Mouse (Mus musculus): ENCODE results near the gene Rin3. TPM values are rescaled to one million over a fixed set of nuclear protein-coding genes. Genes with fewer than 3 reads are reported as not detected.
A peak's percentile ranks its signal among the peaks of the same experiment; 100 is the strongest.

The Rin3 gene
- polyA plus RNA-seq, 1 experiment, result 1.4 TPM

GRCm38 (mm10) chr12:102395537-102395936 is 112.7 kb downstream of the Rin3 start:
- H3K4me1 ChIP-seq (ENCODE audit: control insufficient read depth, insufficient read depth, low read length), result 0 out of 2 replicates have a peak, but pooled peaks cover 2% of the 10 kb centered on the region
- TF ChIP-seq CTCF (IDR thresholded peaks at IDR 0.05; ENCODE audit: extremely low read depth, insufficient read depth, low read length) (no peak), POLR2A (IDR thresholded peaks at IDR 0.05; ENCODE audit: extremely low read depth, insufficient read depth, low read length) (no peak)
- H3K27ac ChIP-seq (ENCODE audit: insufficient read depth, low read length), result no peak overlapping the region
- no peak overlapping the region for H3K4me3 ChIP-seq (ENCODE audit: insufficient read depth, low read length)

- H3K27ac ChIP-seq (ENCODE audit: insufficient read depth, low read length), result no peak overlapping the region
- H3K4me3 ChIP-seq (ENCODE audit: insufficient read depth, low read length), result no peak overlapping the region
- 0 out of 2 replicates have a peak, but pooled peaks cover 2% of the 10 kb centered on the region for H3K4me1 ChIP-seq (ENCODE audit: control insufficient read depth, insufficient read depth, low read length)
- no peak for TF ChIP-seq CTCF (IDR thresholded peaks at IDR 0.05; ENCODE audit: extremely low read depth, insufficient read depth, low read length)
- TF ChIP-seq POLR2A (IDR thresholded peaks at IDR 0.05; ENCODE audit: extremely low read depth, insufficient read depth, low read length), result no peak
Measured at GRCm38 (mm10) chr12:102395998-102396991, 113.4 kb downstream of the Rin3 start.

- Histone ChIP-seq H3K27ac (ENCODE audit: insufficient read depth, low read length) (no peak overlapping the region; the same call in 1 of the 2 replicates), H3K4me1 (ENCODE audit: control insufficient read depth, insufficient read depth, low read length) (0 out of 2 replicates have a peak, but pooled peaks cover 2% of the 10 kb centered on the region), H3K4me3 (ENCODE audit: insufficient read depth, low read length) (no peak overlapping the region)
- no peak for TF ChIP-seq CTCF (IDR thresholded peaks at IDR 0.05; ENCODE audit: extremely low read depth, insufficient read depth, low read length)
Measured at GRCm38 (mm10) chr12:102398588-102398987, 115.7 kb downstream of the Rin3 start.

GRCm38 (mm10) chr12:102413171-102413570 is 130.3 kb downstream of the Rin3 start:
- no peak overlapping the region for H3K27ac ChIP-seq (ENCODE audit: insufficient read depth, low read length)
- H3K4me3 ChIP-seq (ENCODE audit: insufficient read depth, low read length), result no peak overlapping the region
- no peak for TF ChIP-seq POLR2A (IDR thresholded peaks at IDR 0.05; ENCODE audit: extremely low read depth, insufficient read depth, low read length)
- TF ChIP-seq CTCF (IDR thresholded peaks at IDR 0.05; ENCODE audit: extremely low read depth, insufficient read depth, low read length), result no peak
- H3K4me1 ChIP-seq (ENCODE audit: control insufficient read depth, insufficient read depth, low read length), result peaks cover 12% of the 10 kb centered on the region

- H3K4me3 ChIP-seq (ENCODE audit: insufficient read depth, low read length), result no peak overlapping the region
- H3K4me1 ChIP-seq (ENCODE audit: control insufficient read depth, insufficient read depth, low read length), result peaks cover 15% of the 10 kb centered on the region
- no peak overlapping the region for H3K27ac ChIP-seq (ENCODE audit: insufficient read depth, low read length)
- no peak for TF ChIP-seq POLR2A (IDR thresholded peaks at IDR 0.05; ENCODE audit: extremely low read depth, insufficient read depth, low read length)
- no peak for TF ChIP-seq CTCF (IDR thresholded peaks at IDR 0.05; ENCODE audit: extremely low read depth, insufficient read depth, low read length)
Measured at GRCm38 (mm10) chr12:102414686-102415085, 131.8 kb downstream of the Rin3 start.

- H3K4me1 ChIP-seq (ENCODE audit: control insufficient read depth, insufficient read depth, low read length), result peaks cover 16% of the 10 kb centered on the region
- TF ChIP-seq CTCF (IDR thresholded peaks at IDR 0.05; ENCODE audit: extremely low read depth, insufficient read depth, low read length), result no peak
- no peak for TF ChIP-seq POLR2A (IDR thresholded peaks at IDR 0.05; ENCODE audit: extremely low read depth, insufficient read depth, low read length)
- no peak overlapping the region for H3K4me3 ChIP-seq (ENCODE audit: insufficient read depth, low read length)
- H3K27ac ChIP-seq (ENCODE audit: insufficient read depth, low read length), result peak overlapping the region; percentile 0; the same call in 1 of the 2 replicates
Measured at GRCm38 (mm10) chr12:102416391-102416837, 133.6 kb downstream of the Rin3 start.

- TF ChIP-seq POLR2A (IDR thresholded peaks at IDR 0.05; ENCODE audit: extremely low read depth, insufficient read depth, low read length) (no peak), CTCF (IDR thresholded peaks at IDR 0.05; ENCODE audit: extremely low read depth, insufficient read depth, low read length) (no peak)
Measured at GRCm38 (mm10) chr12:102416955-102417510, 134.2 kb downstream of the Rin3 start.

GRCm38 (mm10) chr12:102417701-102418100 is 134.9 kb downstream of the Rin3 start:
- Histone ChIP-seq H3K27ac (ENCODE audit: insufficient read depth, low read length) (no peak overlapping the region), H3K4me3 (ENCODE audit: insufficient read depth, low read length) (no peak overlapping the region), H3K4me1 (ENCODE audit: control insufficient read depth, insufficient read depth, low read length) (peaks cover 16% of the 10 kb centered on the region)
- TF ChIP-seq POLR2A (IDR thresholded peaks at IDR 0.05; ENCODE audit: extremely low read depth, insufficient read depth, low read length) (no peak), CTCF (IDR thresholded peaks at IDR 0.05; ENCODE audit: extremely low read depth, insufficient read depth, low read length) (no peak)

More at GRCm38 (mm10) chr12:102416955-102417510, 134.2 kb downstream of the Rin3 start:
- Histone ChIP-seq H3K27ac (ENCODE audit: insufficient read depth, low read length) (peak overlapping the region; percentile 18; the same call in 1 of the 2 replicates), H3K4me3 (ENCODE audit: insufficient read depth, low read length) (no peak overlapping the region), H3K4me1 (ENCODE audit: control insufficient read depth, insufficient read depth, low read length) (peaks cover 16% of the 10 kb centered on the region)

GRCm38 (mm10) chr12:102419544-102419943 is 136.7 kb downstream of the Rin3 start:
- no peak for TF ChIP-seq POLR2A (IDR thresholded peaks at IDR 0.05; ENCODE audit: extremely low read depth, insufficient read depth, low read length)
- TF ChIP-seq CTCF (IDR thresholded peaks at IDR 0.05; ENCODE audit: extremely low read depth, insufficient read depth, low read length), result no peak
- Histone ChIP-seq H3K27ac (ENCODE audit: insufficient read depth, low read length) (peak overlapping the region; percentile 78), H3K4me1 (ENCODE audit: control insufficient read depth, insufficient read depth, low read length) (peaks cover 16% of the 10 kb centered on the region), H3K4me3 (ENCODE audit: insufficient read depth, low read length) (no peak overlapping the region)

All from cortical plate, adult 2 months (tissue).